Mouse (Mus musculus) limb, embryonic 10.5 days (tissue): ENCODE results near the gene Foxp1. TPM values are rescaled to one million over a fixed set of nuclear protein-coding genes. Genes with fewer than 3 reads are reported as not detected.

Experiments
- DNase-seq: peaks from one replicate; pipeline ENCODE4 v3.0.0-alpha.2; 2017; ENCODE audit warnings: low spot score
- H3K27ac ChIP-seq: fragments of 300-500 bp; sonication (generic); 2 replicates; pipeline ENCODE4 v1.5.1; 2016; ENCODE audit warnings: mild to moderate bottlenecking
- H3K27me3 ChIP-seq: fragments of 300-500 bp; sonication (generic); 2 replicates; pipeline ENCODE4 v1.6.1; 2016; ENCODE audit warnings: low read depth, mild to moderate bottlenecking; ENCODE audit not compliant: poor library complexity, severe bottlenecking
- H3K36me3 ChIP-seq: fragments of 300-500 bp; sonication (generic); 2 replicates; pipeline ENCODE4 v1.6.1; 2016; ENCODE audit warnings: mild to moderate bottlenecking, moderate library complexity
- H3K4me1 ChIP-seq: fragments of 300-500 bp; sonication (generic); 2 replicates; pipeline ENCODE4 v1.6.1; 2016
- H3K4me3 ChIP-seq: fragments of 300-500 bp; sonication (generic); 2 replicates; pipeline ENCODE4 v1.5.1; 2016; ENCODE audit warnings: mild to moderate bottlenecking, moderate library complexity
- H3K9me3 ChIP-seq: fragments of 300-500 bp; sonication (generic); replicated peaks from 2 replicates; pipeline ENCODE4 v1.6.1; 2016; ENCODE audit warnings: mild to moderate bottlenecking
- WGBS: fragments of 180-500 bp; shearing (Covaris S2); methylation state at CpG from one replicate; pipeline ENCODE4 v1.1.7; 2016; 5-methylcytosine and 5-hydroxymethylcytosine counted together
- polyA plus RNA-seq: library from polyadenylated mRNA; unstranded; fragments of >200 nt; fragmentation: Nextera tagmentation; extraction: Ambion mirVana; gene quantifications from 2 replicates; pipeline ENCODE4 v1.2.1, GENCODE M21; 2016

Foxp1 gene
- polyA plus RNA-seq, 1 experiment from 2014 or later: 47.3 TPM

DNA sequence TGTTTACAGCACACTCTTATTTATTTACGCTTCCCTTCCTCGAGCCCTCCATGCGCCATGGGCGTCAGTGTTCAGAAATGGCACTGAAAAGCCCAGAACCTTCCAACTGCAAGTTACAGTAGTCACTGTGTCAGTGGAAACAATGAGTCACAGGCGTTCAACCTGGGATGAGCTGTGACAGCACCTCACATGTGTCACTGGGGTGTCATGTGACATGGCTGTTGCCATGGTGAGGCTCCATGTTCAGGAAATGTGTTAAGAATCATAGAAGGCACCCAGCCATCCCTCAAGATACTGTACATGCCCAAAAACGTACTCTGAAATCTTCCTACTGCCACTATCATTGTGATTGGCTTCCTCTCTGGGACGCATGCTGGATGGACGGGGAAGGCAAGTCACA lies 101.9 kb downstream of the Foxp1 start:
- Histone ChIP-seq H3K4me1 (peaks cover 17% of the 10 kb centered on the region), H3K9me3 (no peaks in the 10 kb centered on the region), H3K36me3 (no peaks in the 10 kb centered on the region), H3K27me3 (no peaks in the 10 kb centered on the region), H3K4me3 (no peak overlapping the region), H3K27ac (no peak overlapping the region)
- 90% methylated on average over 8 of the region's 8 CpGs for WGBS
- DNase-seq: no peak

DNA sequence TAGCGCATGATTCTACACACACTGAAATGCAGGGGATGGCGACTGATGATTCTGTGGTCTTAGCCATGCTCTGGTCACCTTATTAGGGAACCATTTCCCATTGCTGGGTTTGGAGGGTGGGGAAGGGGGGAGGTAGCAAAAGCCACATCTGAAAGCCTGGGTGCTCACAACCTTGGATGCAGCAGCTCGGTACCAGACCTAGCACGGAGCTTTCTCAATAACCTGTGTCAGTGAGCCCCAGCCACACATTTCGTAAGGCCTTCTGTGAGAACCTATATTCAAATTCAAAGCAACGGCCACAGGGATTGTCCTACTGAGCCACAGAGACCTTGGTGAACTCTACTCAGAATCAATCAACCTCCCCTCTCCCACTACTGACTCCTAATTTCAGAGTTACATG lies 109.9 kb downstream of the Foxp1 start:
- Histone ChIP-seq H3K36me3 (no peaks in the 10 kb centered on the region), H3K27me3 (peaks cover 4% of the 10 kb centered on the region; the same call in 1 of the 2 replicates), H3K4me3 (no peak overlapping the region), H3K4me1 (peaks cover 20% of the 10 kb centered on the region), H3K9me3 (no peaks in the 10 kb centered on the region), H3K27ac (no peak overlapping the region)
- WGBS: 89% methylated on average over 6 of the region's 6 CpGs
- no peak for DNase-seq

DNA sequence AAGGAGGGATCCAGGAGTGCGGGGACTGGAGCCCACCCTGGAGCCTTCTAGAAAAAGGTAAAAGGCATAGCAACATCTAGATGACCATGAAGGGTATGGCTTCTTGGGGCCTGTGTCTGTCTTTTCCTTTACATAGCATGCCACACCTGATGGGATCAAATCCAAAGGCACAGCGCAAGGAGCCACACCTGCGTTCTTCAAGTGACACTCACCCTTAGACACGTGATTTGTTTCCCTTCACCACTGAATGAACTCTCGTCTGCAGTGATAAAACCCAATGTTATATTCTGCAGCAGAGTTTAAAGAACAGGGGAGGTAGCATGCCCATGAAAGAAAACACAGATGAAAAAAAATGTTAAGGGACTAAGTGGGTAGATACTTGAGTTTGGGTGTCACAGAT lies 112.9 kb downstream of the Foxp1 start:
- peaks cover 20% of the 10 kb centered on the region for H3K4me1 ChIP-seq
- H3K27me3 ChIP-seq: peaks cover 4% of the 10 kb centered on the region; the same call in 1 of the 2 replicates
- DNase-seq: no peak
- WGBS: 92% methylated on average over 5 of the region's 5 CpGs
- H3K4me3 ChIP-seq: no peak overlapping the region
- H3K36me3 ChIP-seq: no peaks in the 10 kb centered on the region
- no peaks in the 10 kb centered on the region for H3K9me3 ChIP-seq
- no peak overlapping the region for H3K27ac ChIP-seq

DNA sequence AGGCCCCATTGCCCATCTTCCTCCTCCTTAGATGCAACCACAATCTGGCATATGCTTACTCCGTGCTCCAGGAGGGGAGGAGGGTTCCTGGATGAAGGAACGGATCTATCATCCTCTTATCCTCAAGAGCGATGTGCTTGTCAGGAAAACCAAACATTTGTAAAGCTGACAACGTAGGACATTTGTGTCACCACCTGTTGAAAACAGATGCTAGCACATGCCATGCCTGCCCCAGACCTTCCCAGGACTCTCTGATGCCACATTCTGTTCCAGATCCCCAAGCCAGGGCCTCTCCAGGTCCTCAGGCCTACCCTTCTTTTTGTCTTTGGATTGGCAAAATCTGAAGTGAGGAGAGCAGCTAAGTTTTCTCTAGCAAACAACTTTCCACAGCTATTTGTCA lies 113.6 kb downstream of the Foxp1 start:
- H3K27me3 ChIP-seq: peaks cover 4% of the 10 kb centered on the region; the same call in 1 of the 2 replicates
- DNase-seq: no peak
- no peaks in the 10 kb centered on the region for H3K36me3 ChIP-seq
- H3K27ac ChIP-seq: no peak overlapping the region
- no peaks in the 10 kb centered on the region for H3K9me3 ChIP-seq
- H3K4me3 ChIP-seq: no peak overlapping the region
- 81% methylated on average over 4 of the region's 4 CpGs for WGBS
- H3K4me1 ChIP-seq: peaks cover 20% of the 10 kb centered on the region

DNA sequence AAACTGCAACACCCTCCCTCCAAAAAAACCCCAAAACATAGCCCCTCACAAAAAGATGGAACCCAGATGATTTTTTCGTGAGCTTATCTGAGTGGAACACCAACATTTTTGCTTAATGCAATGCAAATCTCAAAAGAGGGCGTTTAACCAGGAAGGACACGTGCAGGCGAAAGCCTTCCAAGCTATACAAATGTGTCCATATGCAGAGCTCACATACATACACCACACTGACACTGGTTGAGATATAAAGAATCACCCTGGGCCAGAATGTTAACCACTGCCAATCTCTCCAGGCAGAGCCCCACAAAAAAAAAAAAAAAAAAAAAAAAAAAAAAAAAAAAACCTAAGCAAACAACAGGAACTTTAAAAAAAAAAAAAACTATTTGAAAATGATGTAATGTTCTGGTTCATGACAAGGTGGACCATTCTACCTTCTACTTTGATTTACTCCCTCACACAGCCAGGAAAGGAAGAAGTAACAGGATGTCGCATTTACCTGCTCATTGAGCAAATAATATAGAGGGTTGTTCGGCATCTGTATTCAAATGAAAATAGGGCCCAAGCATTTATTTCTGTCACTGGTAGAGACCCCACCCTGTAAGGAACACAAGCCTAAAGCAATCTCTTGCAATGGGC lies 118.6 kb downstream of the Foxp1 start:
- H3K27ac ChIP-seq: no peak overlapping the region
- DNase-seq: no peak
- H3K36me3 ChIP-seq: no peaks in the 10 kb centered on the region
- 93% methylated on average over 6 of the region's 6 CpGs for WGBS
- H3K27me3 ChIP-seq: peaks cover 4% of the 10 kb centered on the region; the same call in 1 of the 2 replicates
- H3K4me3 ChIP-seq: no peak overlapping the region
- no peaks in the 10 kb centered on the region for H3K9me3 ChIP-seq
- peaks cover 35% of the 10 kb centered on the region for H3K4me1 ChIP-seq

DNA sequence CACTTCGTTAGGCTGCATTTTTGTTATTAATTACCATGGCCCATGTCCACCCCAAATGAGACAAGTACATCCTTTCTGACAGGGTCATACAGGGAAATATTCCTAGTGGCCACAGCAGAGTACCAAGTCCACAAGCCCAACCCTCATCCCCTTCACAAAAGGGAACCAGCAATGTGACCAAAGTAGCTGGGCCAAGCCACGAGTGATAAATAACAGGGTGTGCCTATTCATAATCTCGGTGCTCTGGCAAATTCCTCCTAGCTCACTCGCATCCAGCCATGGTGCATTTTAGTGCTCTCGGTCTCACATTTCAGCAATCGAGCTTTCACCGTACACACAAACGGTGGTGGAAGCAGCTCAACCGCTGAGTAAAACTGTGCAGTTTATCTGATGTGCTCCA lies 119.6 kb downstream of the Foxp1 start:
- WGBS: 79% methylated on average over 9 of the region's 9 CpGs
- H3K36me3 ChIP-seq: no peaks in the 10 kb centered on the region
- no peaks in the 10 kb centered on the region for H3K9me3 ChIP-seq
- H3K27me3 ChIP-seq: 0 out of 2 replicates have a peak, but pooled peaks cover 2% of the 10 kb centered on the region
- no peak overlapping the region for H3K4me3 ChIP-seq
- H3K4me1 ChIP-seq: peaks cover 35% of the 10 kb centered on the region
- no peak for DNase-seq
- H3K27ac ChIP-seq: no peak overlapping the region

DNA sequence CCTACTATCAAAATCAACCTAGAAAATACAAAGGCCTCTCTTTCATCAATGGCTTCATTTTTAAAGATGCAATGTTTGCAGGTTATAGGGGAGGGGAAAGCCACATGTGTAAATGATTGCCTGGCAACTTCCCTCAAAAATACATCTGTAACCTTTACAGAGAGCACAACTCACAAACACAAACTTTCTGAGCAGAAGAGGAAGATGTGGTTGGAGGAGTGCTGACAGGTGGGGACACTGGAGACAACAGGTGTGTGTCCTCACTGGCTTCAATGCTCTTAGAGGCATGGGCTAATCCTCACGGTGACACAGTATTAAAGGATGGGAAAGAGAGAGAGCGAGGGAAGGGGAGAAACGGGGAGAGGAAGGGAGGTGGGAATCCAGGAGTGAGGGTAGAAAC lies 120.2 kb downstream of the Foxp1 start:
- no peaks in the 10 kb centered on the region for H3K27me3 ChIP-seq
- H3K9me3 ChIP-seq: no peaks in the 10 kb centered on the region
- 69% methylated on average over 3 of the region's 3 CpGs for WGBS
- H3K36me3 ChIP-seq: no peaks in the 10 kb centered on the region
- peaks cover 35% of the 10 kb centered on the region for H3K4me1 ChIP-seq
- no peak for DNase-seq
- no peak overlapping the region for H3K4me3 ChIP-seq
- no peak overlapping the region for H3K27ac ChIP-seq

DNA sequence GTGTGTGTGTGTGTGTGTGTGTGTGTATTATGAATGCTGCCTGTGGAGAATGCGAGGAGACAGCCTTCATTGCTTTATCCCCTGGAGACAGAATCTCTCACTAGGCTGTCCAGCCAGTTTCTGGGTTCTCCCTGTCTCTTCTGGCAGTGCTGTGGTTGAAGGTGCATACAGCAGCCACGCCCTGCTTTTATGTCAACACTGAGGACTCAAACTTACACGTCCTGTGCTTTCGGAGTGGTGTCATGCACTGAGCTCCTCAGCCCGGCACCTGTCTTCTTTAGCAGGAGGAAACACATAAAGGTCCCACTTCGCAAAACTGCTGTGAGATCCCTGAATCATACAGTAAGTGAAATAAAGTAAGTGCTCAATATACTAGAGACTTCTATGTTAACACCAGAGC lies 120.7 kb downstream of the Foxp1 start:
- 88% methylated on average over 6 of the region's 6 CpGs for WGBS
- Histone ChIP-seq H3K36me3 (no peaks in the 10 kb centered on the region), H3K9me3 (no peaks in the 10 kb centered on the region), H3K4me1 (peaks cover 35% of the 10 kb centered on the region), H3K27ac (no peak overlapping the region), H3K4me3 (no peak overlapping the region), H3K27me3 (no peaks in the 10 kb centered on the region)
- no peak for DNase-seq

DNA sequence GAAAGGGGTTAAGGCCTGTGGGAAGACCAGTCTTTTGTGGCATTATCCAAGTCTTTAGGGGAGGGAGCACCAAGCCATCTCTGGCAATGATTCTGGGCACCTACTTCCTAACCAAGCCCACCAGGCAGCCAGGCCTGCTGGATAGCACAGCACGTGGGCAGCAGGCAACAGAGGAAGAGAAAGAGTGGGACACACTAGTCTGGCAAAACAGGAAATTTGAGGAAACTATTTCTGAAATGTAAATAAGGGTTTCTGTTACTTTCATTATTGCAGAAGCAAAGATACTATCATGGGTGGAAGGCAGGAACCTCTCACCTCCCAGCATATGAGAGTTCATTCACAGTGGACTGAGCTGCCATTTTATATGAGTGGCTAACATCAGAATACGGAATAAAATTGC lies 121.3 kb downstream of the Foxp1 start:
- no peak for DNase-seq
- peaks cover 35% of the 10 kb centered on the region for H3K4me1 ChIP-seq
- no peak overlapping the region for H3K4me3 ChIP-seq
- 66% methylated on average over 2 of the region's 2 CpGs for WGBS
- no peaks in the 10 kb centered on the region for H3K9me3 ChIP-seq
- H3K27me3 ChIP-seq: no peaks in the 10 kb centered on the region
- H3K27ac ChIP-seq: no peak overlapping the region
- no peaks in the 10 kb centered on the region for H3K36me3 ChIP-seq

DNA sequence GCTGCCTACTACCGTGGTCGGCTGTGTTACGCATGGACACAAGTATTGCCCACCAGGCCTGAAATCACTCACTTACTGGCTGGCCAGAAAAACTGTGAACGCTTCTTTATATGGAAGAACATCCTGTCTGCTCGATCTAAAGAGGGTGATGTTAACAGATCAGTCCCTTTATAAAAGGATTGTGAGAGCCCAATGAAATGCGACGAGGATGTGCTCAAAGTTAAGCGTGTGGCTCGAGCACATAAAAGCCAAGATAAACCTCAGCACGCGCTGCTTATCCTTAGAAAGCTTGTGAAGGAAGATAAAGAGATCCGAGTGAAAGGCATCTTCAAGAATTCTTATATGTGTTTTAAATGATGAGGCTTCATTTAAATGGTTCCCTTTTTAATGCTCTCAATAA lies 126.8 kb downstream of the Foxp1 start:
- no peak overlapping the region for H3K27ac ChIP-seq
- no peak overlapping the region for H3K4me3 ChIP-seq
- 90% methylated on average over 12 of the region's 12 CpGs for WGBS
- no peaks in the 10 kb centered on the region for H3K9me3 ChIP-seq
- H3K4me1 ChIP-seq: peaks cover 22% of the 10 kb centered on the region
- no peaks in the 10 kb centered on the region for H3K27me3 ChIP-seq
- no peaks in the 10 kb centered on the region for H3K36me3 ChIP-seq
- DNase-seq: no peak

DNA sequence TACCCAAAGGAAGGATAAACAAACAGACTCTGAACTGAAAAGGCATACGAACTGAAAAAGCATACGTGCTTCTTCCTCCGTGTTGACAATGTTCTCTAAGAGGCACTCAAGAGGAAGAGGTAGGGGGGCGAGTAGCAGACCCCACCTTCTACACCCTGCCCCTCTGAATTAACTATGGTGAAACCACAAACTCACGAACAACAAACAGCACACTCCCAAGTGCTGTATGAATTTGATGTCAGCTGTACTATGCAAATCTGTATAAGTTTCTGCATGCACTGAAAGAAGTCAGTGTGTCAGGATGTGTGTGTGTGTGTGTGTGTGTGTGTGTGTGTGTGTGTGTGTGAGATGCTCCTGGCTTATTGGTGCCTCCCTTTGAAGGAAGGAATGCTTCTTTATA lies 127.7 kb downstream of the Foxp1 start:
- no peaks in the 10 kb centered on the region for H3K36me3 ChIP-seq
- H3K27ac ChIP-seq: no peak overlapping the region
- DNase-seq: no peak
- no peaks in the 10 kb centered on the region for H3K9me3 ChIP-seq
- 89% methylated on average over 5 of the region's 5 CpGs for WGBS
- H3K27me3 ChIP-seq: no peaks in the 10 kb centered on the region
- no peak overlapping the region for H3K4me3 ChIP-seq
- peaks cover 14% of the 10 kb centered on the region for H3K4me1 ChIP-seq

DNA sequence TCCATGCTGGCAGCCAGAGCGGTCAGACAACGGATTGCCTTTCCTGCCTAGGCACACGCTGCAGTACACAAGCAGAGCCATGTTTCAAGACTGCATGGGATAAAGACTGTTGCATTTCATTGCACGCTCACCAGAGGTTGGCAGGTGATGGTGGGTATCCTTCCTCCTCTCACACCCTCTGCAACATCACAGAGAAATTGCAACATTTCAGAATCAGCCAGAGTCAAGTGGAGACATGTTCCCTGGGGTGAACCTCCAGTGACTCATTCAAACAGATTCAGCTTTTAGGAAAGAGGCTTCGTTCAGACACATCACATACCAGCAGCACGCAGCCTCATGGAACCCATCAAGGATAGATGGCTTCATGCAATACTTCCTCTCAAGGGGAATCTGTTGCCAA lies 130.0 kb downstream of the Foxp1 start:
- Histone ChIP-seq H3K27me3 (no peaks in the 10 kb centered on the region), H3K27ac (no peak overlapping the region), H3K4me3 (no peak overlapping the region), H3K4me1 (peaks cover 23% of the 10 kb centered on the region), H3K9me3 (no peaks in the 10 kb centered on the region), H3K36me3 (no peaks in the 10 kb centered on the region)
- WGBS: 90% methylated on average over 6 of the region's 6 CpGs
- DNase-seq: no peak

DNA sequence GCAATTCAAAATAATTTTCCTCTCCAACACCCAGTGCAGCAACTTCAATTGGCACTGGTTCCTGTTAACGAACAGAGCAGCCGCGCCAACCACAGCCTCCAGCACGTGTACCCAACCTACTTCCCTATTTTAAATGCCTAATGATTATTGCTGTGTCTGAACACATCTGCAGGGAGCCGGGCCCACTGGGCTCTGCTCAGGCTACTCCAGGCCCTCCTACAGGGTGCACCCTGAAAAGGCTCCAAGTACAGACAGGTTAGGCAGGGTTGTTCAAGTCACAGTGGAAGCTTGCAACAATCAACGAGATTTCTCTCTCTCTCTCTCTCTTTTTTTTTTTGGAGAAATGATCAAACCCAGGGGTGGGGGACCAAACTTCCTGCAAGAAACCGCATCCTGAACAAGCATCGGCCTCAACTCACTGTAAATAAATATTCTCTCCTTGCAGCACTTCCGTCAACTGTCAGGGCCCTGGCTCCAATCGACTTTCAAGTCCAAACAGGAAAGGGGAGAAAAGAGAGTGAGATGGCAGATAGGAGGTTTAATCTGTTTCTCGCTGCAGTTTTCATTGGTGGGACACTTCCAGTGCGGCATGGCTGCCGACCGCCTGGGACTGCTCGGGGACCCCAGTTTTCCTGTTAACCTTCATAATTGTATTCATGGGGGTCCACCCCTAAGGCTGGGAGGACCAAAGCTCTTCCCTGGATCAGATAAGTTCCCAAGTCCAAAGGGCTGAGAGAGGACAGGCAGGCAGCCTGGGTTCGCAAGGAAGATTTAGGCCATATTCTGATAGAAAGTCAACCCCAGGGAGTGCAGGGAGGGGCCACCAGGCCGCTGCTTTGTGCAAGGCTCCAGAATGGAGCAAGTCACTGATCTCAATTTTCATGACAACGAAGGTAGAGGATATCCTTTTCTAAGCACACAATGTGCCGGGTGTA lies 133.5 kb downstream of the Foxp1 start:
- H3K27ac ChIP-seq: peak overlapping the region; percentile 57; the same call in 1 of the 2 replicates
- DNase-seq: no peak
- no peak overlapping the region for H3K4me3 ChIP-seq
- H3K9me3 ChIP-seq: no peaks in the 10 kb centered on the region
- H3K27me3 ChIP-seq: no peaks in the 10 kb centered on the region
- peaks cover 20% of the 10 kb centered on the region for H3K4me1 ChIP-seq
- no peaks in the 10 kb centered on the region for H3K36me3 ChIP-seq
- WGBS: 84% methylated on average over 19 of the region's 19 CpGs
